Mouse (Mus musculus) CH12F3 (cell line): ENCODE results near the gene Rnf43.

ENCODE experiments used
- in situ Hi-C: fragments of 300-500 bp; cut with MboI; formaldehyde crosslinking; loops from 2 replicates; pipeline ENCODE4 v1.14.3; 2020; ENCODE audit warnings: low sequenced_read_pairs

The Rnf43 gene

GRCm38 (mm10) chr11:87662407-87662806 is at the start of gene Rnf43:
Gene Rnf43, plus strand, starts transcription at chr11:87662722.
- in situ Hi-C loops, result loop anchor here (10.0 kb wide), 1 partner anchor 92 kb away; no protein-coding TSS in a partner anchor

DNA sequence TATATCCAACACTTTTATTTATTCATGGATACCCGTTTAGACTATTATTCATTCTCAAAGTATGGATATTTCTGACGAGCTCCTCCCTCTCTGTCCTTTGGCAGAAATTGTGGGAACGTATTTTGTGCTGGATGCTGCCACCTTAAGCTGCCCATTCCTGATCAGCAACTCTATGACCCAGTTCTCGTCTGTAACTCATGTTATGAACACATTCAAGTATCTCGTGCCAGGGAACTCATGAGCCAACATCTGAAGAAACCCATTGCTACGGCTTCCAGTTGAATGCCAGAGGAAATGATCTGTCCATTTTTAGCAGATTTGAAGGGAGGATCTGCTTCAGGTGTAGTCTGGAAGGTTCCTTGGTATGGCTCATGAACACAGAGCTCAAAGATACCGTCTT is 48.5 kb upstream of the Rnf43 start:
- in situ Hi-C loops, result no loop called here

GRCm38 (mm10) chr11:87615551-87615950 is 47.0 kb upstream of the Rnf43 start:
- in situ Hi-C loops, result no loop called here

DNA sequence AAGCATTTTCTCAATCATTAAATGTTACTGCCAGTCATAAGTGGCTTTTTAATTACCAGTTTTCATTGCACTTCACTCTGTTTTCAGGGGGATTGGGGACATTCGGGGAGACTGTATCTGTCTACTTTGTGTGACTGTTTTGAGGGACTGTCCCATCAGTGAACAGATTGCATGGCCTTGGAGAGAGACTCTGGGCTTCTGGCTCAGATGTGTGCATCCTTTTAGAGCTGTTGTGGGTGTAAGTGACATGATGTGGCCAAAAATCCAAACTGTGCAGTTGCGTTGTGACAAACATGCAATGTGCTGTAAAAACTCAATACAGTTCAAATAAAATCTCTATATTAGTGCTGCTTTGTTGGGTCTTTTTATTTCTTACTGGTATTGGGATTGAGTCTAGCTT is 46.6 kb upstream of the Rnf43 start:
- in situ Hi-C loops, result no loop called here

DNA sequence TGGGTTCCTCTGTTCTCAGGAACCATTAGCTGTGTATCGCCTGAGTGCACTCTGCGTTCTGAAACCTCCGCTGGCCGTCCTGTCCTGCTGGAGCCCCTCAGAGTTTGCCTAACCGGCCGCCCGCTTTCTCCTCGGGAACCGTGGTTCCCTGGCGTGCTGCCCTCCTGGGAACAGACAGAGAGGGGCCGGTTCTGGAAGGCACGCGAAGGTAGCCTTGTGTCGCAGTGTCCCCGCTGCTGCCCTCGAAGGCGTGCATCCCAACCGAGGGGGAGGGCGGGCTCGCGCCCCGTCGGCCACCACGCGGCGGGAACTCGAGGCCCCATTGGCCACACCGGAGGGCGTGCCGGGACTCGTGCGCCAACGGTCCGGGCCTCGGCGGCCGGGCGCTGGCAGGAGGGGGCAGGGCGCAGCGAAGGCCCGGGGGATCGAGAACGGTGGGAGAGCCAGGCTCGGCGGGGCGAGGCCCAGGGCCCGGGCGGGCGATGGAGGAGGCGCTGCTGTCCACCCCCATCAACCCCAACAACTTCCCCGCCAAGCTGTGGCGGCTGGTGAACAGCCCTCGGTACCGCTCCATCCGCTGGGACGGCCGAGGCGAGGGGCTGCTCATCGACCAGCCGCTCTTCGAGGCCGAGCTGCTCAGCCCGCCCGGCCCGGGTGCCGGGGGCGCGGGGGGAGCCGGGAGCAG is 45.6 kb upstream of the Rnf43 start, which contains the start of gene Hsf5:
Gene Hsf5 (plus strand): TSS at position 375 of the 685 bp plus-strand sequence.
- in situ Hi-C loops, result no loop called here

- in situ Hi-C loops, result no loop called here
These were observed 44.9 kb upstream of the Rnf43 start for GRCm38 (mm10) chr11:87617606-87618005.

DNA sequence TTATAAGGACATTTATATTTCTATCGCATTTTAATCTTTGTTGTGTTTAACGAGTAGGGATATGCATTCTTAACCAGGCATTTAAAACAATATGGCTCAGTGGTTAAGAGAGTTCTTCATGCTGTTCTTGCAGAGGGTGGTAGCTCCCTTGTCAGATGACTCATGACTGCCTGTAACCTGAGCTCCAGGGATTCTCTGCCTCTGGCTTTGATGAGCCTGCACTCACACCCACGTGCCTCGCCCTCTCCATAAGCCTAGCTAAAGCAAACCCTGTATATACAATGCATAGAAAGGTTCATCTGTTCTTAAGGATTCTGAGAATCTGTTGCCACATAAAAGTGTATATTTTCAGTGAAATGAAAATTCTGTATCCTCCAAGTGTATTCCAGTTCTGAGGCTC is 39.4 kb upstream of the Rnf43 start:
- in situ Hi-C loops, result no loop called here

DNA sequence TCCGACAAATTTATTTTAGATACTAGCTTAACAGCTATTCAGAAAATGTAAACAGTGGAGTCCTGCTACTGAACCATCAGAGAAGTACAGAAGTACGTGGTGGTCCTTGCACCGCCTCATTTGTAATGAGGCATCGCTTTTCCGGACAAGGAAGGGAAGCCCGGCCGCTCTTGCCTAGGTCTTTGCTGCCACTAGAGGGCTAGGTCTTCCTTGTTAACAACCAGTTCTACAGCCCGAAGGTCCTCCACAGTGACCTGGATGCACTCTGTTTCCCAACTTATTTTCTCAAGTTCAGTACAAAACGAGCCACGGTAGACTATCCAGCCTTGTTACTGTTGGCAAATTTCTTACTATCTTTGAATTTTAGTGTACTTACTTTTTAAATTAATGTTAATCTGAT is 32.7 kb upstream of the Rnf43 start:
- in situ Hi-C loops, result no loop called here

GRCm38 (mm10) chr11:87638793-87639192 is 23.7 kb upstream of the Rnf43 start:
- in situ Hi-C loops, result no loop called here

- in situ Hi-C loops, result no loop called here
These were observed 23.3 kb upstream of the Rnf43 start for GRCm38 (mm10) chr11:87639206-87639605.

- in situ Hi-C loops, result no loop called here
These were observed 19.7 kb upstream of the Rnf43 start for GRCm38 (mm10) chr11:87642865-87643264.

DNA sequence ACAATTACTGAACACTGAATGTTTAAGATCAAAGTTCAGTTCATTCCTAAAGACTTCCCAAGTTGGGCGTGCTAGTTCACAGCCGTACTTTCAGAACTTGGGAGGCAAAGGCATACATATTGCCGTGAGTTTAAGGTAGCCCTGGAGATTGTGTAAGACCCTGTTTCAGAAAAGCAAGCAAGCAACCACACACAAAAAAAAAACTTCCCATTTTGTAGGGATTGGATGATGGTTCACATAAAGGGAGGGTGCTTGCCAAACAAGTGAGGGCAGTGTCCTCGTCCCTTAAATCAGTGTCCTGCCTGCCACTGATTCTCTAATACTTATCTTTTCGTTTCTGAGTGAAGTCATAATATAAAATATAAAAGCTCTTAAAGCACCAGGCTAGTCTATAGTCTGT is 7.8 kb upstream of the Rnf43 start:
- in situ Hi-C loops, result no loop called here

GRCm38 (mm10) chr11:87659216-87659615 is 3.3 kb upstream of the Rnf43 start:
- in situ Hi-C loops, result no loop called here

DNA sequence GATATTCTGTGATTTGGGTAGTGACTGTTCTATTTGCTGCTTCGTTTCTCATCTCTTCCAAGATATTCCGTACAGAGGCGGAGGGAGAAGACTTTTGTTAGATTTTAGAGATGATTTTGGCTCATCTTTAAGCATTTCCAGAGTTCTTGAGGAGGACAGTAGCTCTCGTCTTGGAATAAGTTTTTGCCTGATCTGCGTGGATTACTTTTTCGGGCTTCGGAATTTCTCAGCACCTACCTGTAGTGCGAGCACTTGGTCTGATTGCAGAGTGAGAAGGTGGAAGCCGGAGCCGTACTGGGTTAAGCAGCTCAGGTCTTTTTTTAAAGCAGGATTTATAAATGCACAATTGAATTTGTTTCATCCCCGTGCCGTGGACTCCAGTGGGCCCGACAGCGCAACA is 300 bp downstream of the Rnf43 start:
- in situ Hi-C loops, result loop anchor here (10.0 kb wide), 1 partner anchor 92 kb away; no protein-coding TSS in a partner anchor

DNA sequence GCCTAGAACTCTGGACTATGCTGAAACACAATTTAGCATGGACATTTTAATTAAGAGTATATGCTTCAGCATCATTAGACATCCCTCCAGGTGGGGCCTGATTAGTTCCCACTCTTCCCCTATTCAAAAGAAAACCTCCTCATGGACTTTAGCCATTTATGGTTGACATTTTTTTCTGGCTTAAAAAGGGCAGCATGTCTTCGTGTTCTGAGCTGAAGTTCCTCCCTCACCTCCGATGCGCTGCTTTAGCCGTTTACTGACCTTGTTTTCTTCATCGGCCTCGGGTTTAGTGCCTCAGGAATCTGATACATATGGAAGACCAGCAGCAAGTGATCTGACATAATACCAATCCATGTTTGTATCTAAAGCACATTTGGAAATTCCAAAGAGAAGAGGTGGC is 1.4 kb downstream of the Rnf43 start:
- in situ Hi-C loops, result loop anchor here (10.0 kb wide), 1 partner anchor 91 kb away; no protein-coding TSS in a partner anchor

DNA sequence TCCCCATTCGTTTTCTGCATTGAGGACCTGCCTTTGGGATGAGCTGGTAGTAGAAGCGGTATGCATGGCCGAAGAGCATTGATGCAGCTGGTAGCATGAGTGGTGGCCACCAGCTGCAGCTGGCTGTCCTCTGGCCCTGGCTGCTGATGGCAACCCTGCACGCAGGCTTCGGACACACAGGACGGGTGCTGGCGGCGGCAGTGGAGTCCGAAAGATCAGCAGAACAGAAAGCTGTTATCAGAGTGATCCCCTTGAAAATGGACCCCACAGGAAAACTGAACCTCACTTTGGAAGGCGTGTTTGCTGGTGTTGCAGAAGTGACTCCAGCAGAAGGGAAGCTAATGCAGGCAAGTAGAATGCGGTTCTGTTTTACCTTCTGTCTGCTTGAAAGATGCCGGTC is 2.0 kb downstream of the Rnf43 start:
- in situ Hi-C loops, result loop anchor here (10.0 kb wide), 1 partner anchor 90 kb away; no protein-coding TSS in a partner anchor

DNA sequence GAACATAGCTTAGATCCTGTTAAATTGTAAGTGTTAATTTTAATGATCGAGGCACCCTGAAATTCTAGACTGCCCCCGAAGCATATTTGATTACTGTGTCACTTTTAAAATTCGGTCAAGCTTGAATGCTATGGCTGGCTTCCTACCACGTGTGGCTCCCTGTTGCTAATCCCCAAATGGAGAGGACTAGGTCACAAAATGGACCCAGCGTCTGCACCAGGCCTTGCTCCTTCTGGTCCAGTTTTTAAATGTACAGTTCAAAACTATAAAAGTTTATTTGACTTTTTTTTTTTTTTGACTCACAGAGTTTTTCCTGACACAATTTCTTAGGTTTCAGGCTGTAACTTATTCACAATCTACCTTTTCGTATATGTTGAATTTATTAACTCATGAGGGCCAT is 2.7 kb downstream of the Rnf43 start:
- in situ Hi-C loops, result loop anchor here (10.0 kb wide), 1 partner anchor 90 kb away; no protein-coding TSS in a partner anchor

DNA sequence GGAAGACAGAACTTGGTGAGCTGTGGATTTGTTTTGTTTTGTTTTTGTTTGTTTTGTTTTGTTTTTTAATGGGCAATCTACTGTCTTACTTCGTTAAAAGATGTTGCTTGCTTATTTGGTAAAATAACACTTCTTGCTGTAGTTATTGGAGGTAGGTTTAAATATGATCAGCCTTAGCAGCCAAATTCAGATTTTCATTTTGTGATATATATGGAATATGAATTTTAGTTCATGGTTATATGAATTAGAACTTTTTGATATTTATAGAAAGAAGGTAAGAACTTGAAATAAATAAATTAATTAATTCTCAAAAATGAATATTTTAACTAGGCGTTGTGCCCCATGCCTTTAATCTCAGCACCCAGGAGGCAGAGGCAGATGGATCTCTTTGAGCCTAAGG is 3.1 kb downstream of the Rnf43 start:
- in situ Hi-C loops, result loop anchor here (10.0 kb wide), 1 partner anchor 89 kb away; no protein-coding TSS in a partner anchor

- in situ Hi-C loops, result loop anchor here (10.0 kb wide), 1 partner anchor 88 kb away; no protein-coding TSS in a partner anchor
These were observed 3.9 kb downstream of the Rnf43 start for GRCm38 (mm10) chr11:87666256-87667035.

DNA sequence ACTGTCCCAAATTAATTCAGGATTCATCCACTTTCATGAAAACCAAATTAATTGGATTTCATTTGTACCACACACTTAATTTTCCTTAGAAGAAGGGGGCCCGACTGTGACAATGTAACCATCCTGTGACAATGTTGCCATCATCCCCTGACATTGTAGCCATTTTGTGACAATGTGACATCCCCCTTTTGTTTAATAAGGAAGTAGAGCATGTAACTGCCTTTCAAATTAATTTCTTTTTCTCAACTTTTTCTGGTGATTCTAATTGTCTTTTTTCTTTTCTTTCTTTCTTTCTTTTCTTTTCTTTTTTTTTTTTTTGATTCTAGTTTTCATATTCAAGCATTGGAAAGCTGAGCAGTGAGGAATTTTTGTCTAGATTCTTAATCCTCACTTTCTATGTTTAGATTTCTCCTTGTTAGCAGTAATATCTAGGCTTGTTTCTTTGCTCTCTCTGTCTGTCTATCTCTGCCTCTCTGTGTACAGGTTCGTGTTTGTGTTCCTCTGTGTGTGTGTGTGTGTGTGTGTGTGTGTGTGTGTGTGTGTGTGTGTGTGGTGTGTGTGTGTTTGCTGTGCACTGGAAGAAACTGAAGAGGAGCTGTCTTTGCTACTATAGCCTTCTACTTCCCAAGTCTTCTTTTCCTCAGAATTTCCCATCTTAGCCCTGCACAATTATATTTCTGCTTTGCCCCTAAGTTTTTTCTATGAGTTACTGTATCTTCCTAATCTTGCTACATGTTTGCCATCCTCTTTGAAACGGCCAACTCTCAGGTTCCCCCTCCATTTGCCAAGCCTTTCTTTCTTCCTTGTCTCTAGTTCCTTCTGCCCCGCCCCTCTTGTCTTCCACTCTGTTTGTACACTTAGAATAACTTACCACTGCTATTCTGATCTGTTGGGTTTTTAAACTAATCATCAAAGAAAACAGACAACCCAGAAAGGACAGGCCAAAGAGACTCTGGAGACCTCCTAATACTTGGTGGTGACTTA is 4.9 kb downstream of the Rnf43 start:
- in situ Hi-C loops, result loop anchor here (10.0 kb wide), 1 partner anchor 87 kb away; no protein-coding TSS in a partner anchor

- in situ Hi-C loops, result no loop called here
These were observed 10.8 kb downstream of the Rnf43 start for GRCm38 (mm10) chr11:87673282-87673681.
